Mouse (Mus musculus) urinary bladder, adult 18-20 months (tissue): ENCODE measurements around the gene Ppp1r18.
A peak's percentile ranks its signal among the peaks of the same experiment; 100 is the strongest.
"Not testable (repeated sequence)": the region's sequence is repeated elsewhere in the genome, so short reads cannot be mapped to it uniquely, and the experiment has no call there.

Source experiments
- DNase-seq, 2 experiments: peaks; one replicate each; pipeline ENCODE4 v3.0.0; 2022; ENCODE audit warnings: low spot score in 2 of 2, mixed read lengths in 2 of 2

Ppp1r18 gene

GRCm38 (mm10) chr17:35836991-35837422, 28.4 kb upstream of the Ppp1r18 start:
- peak in 1 of 2 experiments; percentile 82 for DNase-seq

- DNase-seq: no peak
Measured at GRCm38 (mm10) chr17:35837487-35837886, 27.9 kb upstream of the Ppp1r18 start.

GRCm38 (mm10) chr17:35838122-35838544, 27.3 kb upstream of the Ppp1r18 start, which contains the start of gene Tubb5:
Gene Tubb5 (minus strand): TSS chr17:35838306.
- peak; percentile 90 to 97 for DNase-seq

GRCm38 (mm10) chr17:35838570-35838969, 26.8 kb upstream of the Ppp1r18 start:
- DNase-seq: no peak

- not testable (repeated sequence) for DNase-seq
Measured at GRCm38 (mm10) chr17:35839002-35839401, 26.4 kb upstream of the Ppp1r18 start.

GRCm38 (mm10) chr17:35840561-35840960, 24.8 kb upstream of the Ppp1r18 start:
- no peak for DNase-seq

- peak; percentile 95 to 99 for DNase-seq
Measured at GRCm38 (mm10) chr17:35841076-35841950, 24.1 kb upstream of the Ppp1r18 start, which contains the start of gene Mdc1. Gene Mdc1 (plus strand): TSS chr17:35841515.

- no peak for DNase-seq
Measured at GRCm38 (mm10) chr17:35842006-35842405, 23.4 kb upstream of the Ppp1r18 start.

- no peak for DNase-seq
Measured at GRCm38 (mm10) chr17:35843514-35843913, 21.9 kb upstream of the Ppp1r18 start.

- DNase-seq: no peak
Measured at GRCm38 (mm10) chr17:35848112-35848511, 17.3 kb upstream of the Ppp1r18 start.

GRCm38 (mm10) chr17:35850974-35851373, 14.4 kb upstream of the Ppp1r18 start:
- DNase-seq: no peak

GRCm38 (mm10) chr17:35859371-35859770, 6.0 kb upstream of the Ppp1r18 start:
- DNase-seq: no peak

GRCm38 (mm10) chr17:35859835-35860234, 5.6 kb upstream of the Ppp1r18 start:
- DNase-seq: no peak

- DNase-seq: no peak
Measured at GRCm38 (mm10) chr17:35860831-35861197, 4.6 kb upstream of the Ppp1r18 start.

GRCm38 (mm10) chr17:35861198-35861857, 4.1 kb upstream of the Ppp1r18 start, which contains the start of gene Nrm:
Gene Nrm (plus strand): TSS chr17:35861318.
- peak; percentile 84 to 96 for DNase-seq

GRCm38 (mm10) chr17:35864832-35865353, 500 bp upstream of the Ppp1r18 start:
- DNase-seq: no peak

- peak; percentile 46 to 56 for DNase-seq
Measured at GRCm38 (mm10) chr17:35866281-35866831, 963 bp downstream of the Ppp1r18 start.

GRCm38 (mm10) chr17:35866911-35867890, 1.8 kb downstream of the Ppp1r18 start:
- peak in 1 of 2 experiments; percentile 31 for DNase-seq

- no peak for DNase-seq
Measured at GRCm38 (mm10) chr17:35868165-35868820, 2.9 kb downstream of the Ppp1r18 start.

- DNase-seq: no peak
Measured at GRCm38 (mm10) chr17:35868961-35869345, 3.6 kb downstream of the Ppp1r18 start.
